Mouse (Mus musculus): ENCODE measurements around the gene Cradd. TPM values are rescaled to one million over a fixed set of nuclear protein-coding genes. Genes with fewer than 3 reads are reported as not detected.
A peak's percentile ranks its signal among the peaks of the same experiment; 100 is the strongest.

Gene Cradd
- polyA plus RNA-seq, 1 experiment from 2014 or later = 14.8 TPM

- Histone ChIP-seq H3K4me2 (no peak overlapping the region), H3K4me3 (no peak overlapping the region), H3K4me1 (replicated peaks) (no peaks in the 10 kb centered on the region), H3K27ac (replicated peaks) (no peak overlapping the region), H3K36me3 (no peaks in the 10 kb centered on the region), H3K27me3 (no peaks in the 10 kb centered on the region), H3K9me3 (no peaks in the 10 kb centered on the region), H3K9ac (no peak overlapping the region)
- ATAC-seq (ENCODE audit: low read depth) = no peak
- 92% methylated on average over 1 of the region's 1 CpGs for WGBS
These were observed 169.3 kb downstream of the Cradd start for GRCm38 (mm10) chr10:95154675-95155074.

- H3K9me3 ChIP-seq = no peaks in the 10 kb centered on the region
These were observed 170.7 kb downstream of the Cradd start for GRCm38 (mm10) chr10:95153224-95153623.

GRCm38 (mm10) chr10:95152503-95152989 lies 171.4 kb downstream of the Cradd start:
- H3K36me3 ChIP-seq = no peaks in the 10 kb centered on the region

More at GRCm38 (mm10) chr10:95153224-95153623, 170.7 kb downstream of the Cradd start:
- Histone ChIP-seq H3K36me3 (no peaks in the 10 kb centered on the region), H3K9ac (no peak overlapping the region), H3K4me2 (no peak overlapping the region), H3K4me1 (replicated peaks) (no peaks in the 10 kb centered on the region), H3K27me3 (no peaks in the 10 kb centered on the region), H3K4me3 (no peak overlapping the region), H3K27ac (replicated peaks) (no peak overlapping the region)
- no peak for ATAC-seq (ENCODE audit: low read depth)
- 84% methylated on average over 7 of the region's 7 CpGs for WGBS

GRCm38 (mm10) chr10:95151012-95151768 lies 172.7 kb downstream of the Cradd start:
- no peaks in the 10 kb centered on the region for H3K27me3 ChIP-seq
- WGBS = 93% methylated on average over 6 of the region's 6 CpGs
- no peak for ATAC-seq (ENCODE audit: low read depth)

More at GRCm38 (mm10) chr10:95152503-95152989, 171.4 kb downstream of the Cradd start:
- no peak overlapping the region for H3K4me2 ChIP-seq
- H3K4me3 ChIP-seq = no peak overlapping the region
- ATAC-seq (ENCODE audit: low read depth) = no peak
- H3K27me3 ChIP-seq = no peaks in the 10 kb centered on the region
- H3K9me3 ChIP-seq = no peaks in the 10 kb centered on the region
- no peak overlapping the region for H3K27ac ChIP-seq (replicated peaks)
- 80% methylated on average over 9 of the region's 9 CpGs for WGBS
- no peaks in the 10 kb centered on the region for H3K4me1 ChIP-seq (replicated peaks)
- H3K9ac ChIP-seq = no peak overlapping the region

GRCm38 (mm10) chr10:95149666-95150065 lies 174.3 kb downstream of the Cradd start:
- 64% methylated on average over 1 of the region's 1 CpGs for WGBS
- H3K36me3 ChIP-seq = no peaks in the 10 kb centered on the region
- H3K4me1 ChIP-seq (replicated peaks) = peaks cover 23% of the 10 kb centered on the region
- ATAC-seq (ENCODE audit: low read depth) = no peak
- H3K4me3 ChIP-seq = no peak overlapping the region
- H3K27ac ChIP-seq (replicated peaks) = no peak overlapping the region
- H3K27me3 ChIP-seq = no peaks in the 10 kb centered on the region
- no peak overlapping the region for H3K4me2 ChIP-seq
- H3K9me3 ChIP-seq = no peaks in the 10 kb centered on the region
- no peak overlapping the region for H3K9ac ChIP-seq

More at GRCm38 (mm10) chr10:95151012-95151768, 172.7 kb downstream of the Cradd start:
- peaks cover 11% of the 10 kb centered on the region for H3K4me1 ChIP-seq (replicated peaks)
- H3K9ac ChIP-seq = no peak overlapping the region
- no peaks in the 10 kb centered on the region for H3K9me3 ChIP-seq
- no peaks in the 10 kb centered on the region for H3K36me3 ChIP-seq
- H3K4me3 ChIP-seq = no peak overlapping the region
- H3K27ac ChIP-seq (replicated peaks) = no peak overlapping the region
- H3K4me2 ChIP-seq = no peak overlapping the region

- Histone ChIP-seq H3K9me3 (no peaks in the 10 kb centered on the region), H3K9ac (no peak overlapping the region), H3K36me3 (no peaks in the 10 kb centered on the region), H3K4me3 (no peak overlapping the region), H3K4me2 (no peak overlapping the region), H3K27me3 (no peaks in the 10 kb centered on the region), H3K4me1 (replicated peaks) (peaks cover 34% of the 10 kb centered on the region), H3K27ac (replicated peaks) (no peak overlapping the region)
- WGBS = 95% methylated on average over 3 of the region's 3 CpGs
- ATAC-seq (ENCODE audit: low read depth) = no peak
These were observed 175.3 kb downstream of the Cradd start for GRCm38 (mm10) chr10:95148641-95149040.

GRCm38 (mm10) chr10:95147136-95147901 lies 176.6 kb downstream of the Cradd start:
- Histone ChIP-seq H3K9ac (no peak overlapping the region), H3K27ac (replicated peaks) (no peak overlapping the region), H3K9me3 (no peaks in the 10 kb centered on the region), H3K36me3 (no peaks in the 10 kb centered on the region), H3K4me2 (no peak overlapping the region), H3K4me3 (no peak overlapping the region), H3K4me1 (replicated peaks) (peaks cover 47% of the 10 kb centered on the region), H3K27me3 (no peaks in the 10 kb centered on the region)
- WGBS = 92% methylated on average over 6 of the region's 6 CpGs
- no peak for ATAC-seq (ENCODE audit: low read depth)

GRCm38 (mm10) chr10:95146491-95146890 lies 177.4 kb downstream of the Cradd start:
- no peaks in the 10 kb centered on the region for H3K36me3 ChIP-seq
- WGBS = 57% methylated on average over 5 of the region's 5 CpGs
- no peak overlapping the region for H3K4me3 ChIP-seq
- H3K9me3 ChIP-seq = no peaks in the 10 kb centered on the region
- H3K27me3 ChIP-seq = no peaks in the 10 kb centered on the region
- no peak overlapping the region for H3K27ac ChIP-seq (replicated peaks)
- ATAC-seq (ENCODE audit: low read depth) = no peak
- H3K4me1 ChIP-seq (replicated peaks) = peaks cover 48% of the 10 kb centered on the region
- H3K9ac ChIP-seq = no peak overlapping the region
- H3K4me2 ChIP-seq = no peak overlapping the region

- Histone ChIP-seq H3K9ac (no peak overlapping the region; the same call in 1 of the 2 replicates), H3K4me3 (no peak overlapping the region), H3K27ac (replicated peaks) (peak overlapping the region; percentile 87), H3K36me3 (no peaks in the 10 kb centered on the region), H3K4me2 (peak overlapping the region; percentile 4; the same call in 1 of the 2 replicates), H3K4me1 (replicated peaks) (peaks cover 48% of the 10 kb centered on the region), H3K27me3 (no peaks in the 10 kb centered on the region), H3K9me3 (no peaks in the 10 kb centered on the region)
- 26% methylated on average over 9 of the region's 9 CpGs for WGBS
- no peak for ATAC-seq (ENCODE audit: low read depth)
These were observed 178.6 kb downstream of the Cradd start for GRCm38 (mm10) chr10:95145204-95145926.

GRCm38 (mm10) chr10:95144414-95145130 lies 179.4 kb downstream of the Cradd start:
- Histone ChIP-seq H3K27ac (replicated peaks) (peak overlapping the region; percentile 87), H3K36me3 (no peaks in the 10 kb centered on the region), H3K4me1 (replicated peaks) (peaks cover 52% of the 10 kb centered on the region), H3K4me3 (no peak overlapping the region), H3K9ac (peak overlapping the region; percentile 49; the same call in 1 of the 2 replicates), H3K27me3 (no peaks in the 10 kb centered on the region), H3K4me2 (no peak overlapping the region), H3K9me3 (no peaks in the 10 kb centered on the region)
- no peak for ATAC-seq (ENCODE audit: low read depth)
- 57% methylated on average over 6 of the region's 6 CpGs for WGBS

GRCm38 (mm10) chr10:95143446-95144114 lies 180.4 kb downstream of the Cradd start:
- ATAC-seq (ENCODE audit: low read depth) = no peak; the same call in none of the 2 replicates
- 0% methylated on average over 2 of the region's 2 CpGs for WGBS
- Histone ChIP-seq H3K4me1 (replicated peaks) (peaks cover 54% of the 10 kb centered on the region), H3K4me2 (peak overlapping the region; percentile 20; the same call in 1 of the 2 replicates), H3K9me3 (no peaks in the 10 kb centered on the region), H3K9ac (peak overlapping the region; percentile 49; the same call in 1 of the 2 replicates), H3K27ac (replicated peaks) (peak overlapping the region; percentile 87), H3K27me3 (no peaks in the 10 kb centered on the region), H3K36me3 (no peaks in the 10 kb centered on the region), H3K4me3 (no peak overlapping the region)
